Mouse (Mus musculus): ENCODE measurements at regions not wholly inside any gene's neighbourhood (a gene's known extent, or its start where the extent isn't known, plus 50 kb on each side); places are given as distances from the start of the nearest gene placed in this dataset.

GRCm38 (mm10) chr14:76308188-76308812 lies 106.5 kb upstream of the Tsc22d1 start:
- TF ChIP-seq CTCF (IDR thresholded peaks at IDR 0.05; ENCODE audit: borderline replicate concordance, insufficient read depth, low read depth, low read length) (no peak), POLR2A (IDR thresholded peaks at IDR 0.05; ENCODE audit: borderline replicate concordance, insufficient read depth, low read length) (no peak)

All from cerebellum, adult 2 months (tissue).